Mouse (Mus musculus) right cerebral cortex, postnatal 36 days (tissue): ENCODE results near the gene Gm20479.

Experiments used
- DNase-seq, 2 experiments: peaks; one replicate each; pipeline ENCODE4 v3.0.0; 2022; ENCODE audit warnings: low spot score in 2 of 2, mixed read lengths in 1 of 2

Gm20479 gene

DNA sequence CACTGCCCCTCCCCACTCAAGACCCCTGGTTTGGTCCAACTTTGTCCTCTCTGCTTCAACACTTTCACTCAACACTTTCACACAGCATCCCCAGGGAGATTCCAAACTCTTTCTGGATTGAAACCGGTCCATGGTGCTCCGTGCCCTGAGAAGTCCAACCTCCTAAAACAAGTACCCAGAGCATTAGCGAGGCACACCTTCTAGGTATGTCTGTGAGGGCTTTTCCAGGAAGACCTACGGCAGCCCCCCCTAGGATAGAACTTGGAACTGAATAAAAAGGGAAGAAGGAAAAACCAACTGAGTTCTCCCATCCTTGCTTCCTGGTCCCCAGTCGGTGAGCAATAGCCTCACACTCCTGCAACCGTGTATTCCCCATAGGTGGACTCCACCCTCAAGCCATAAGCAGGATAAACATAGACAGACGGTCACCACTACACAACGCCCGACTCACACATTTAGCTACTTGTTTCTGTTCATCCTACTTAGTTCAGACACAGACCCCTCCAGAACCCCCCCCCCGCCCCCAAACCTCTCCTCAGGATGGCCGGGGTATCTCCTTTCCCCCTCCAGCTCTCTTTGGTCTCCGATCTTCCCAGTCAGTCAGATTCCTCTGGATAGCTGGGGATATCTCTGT lies 45.5 kb downstream of the Gm20479 start:
- DNase-seq, result no peak

DNA sequence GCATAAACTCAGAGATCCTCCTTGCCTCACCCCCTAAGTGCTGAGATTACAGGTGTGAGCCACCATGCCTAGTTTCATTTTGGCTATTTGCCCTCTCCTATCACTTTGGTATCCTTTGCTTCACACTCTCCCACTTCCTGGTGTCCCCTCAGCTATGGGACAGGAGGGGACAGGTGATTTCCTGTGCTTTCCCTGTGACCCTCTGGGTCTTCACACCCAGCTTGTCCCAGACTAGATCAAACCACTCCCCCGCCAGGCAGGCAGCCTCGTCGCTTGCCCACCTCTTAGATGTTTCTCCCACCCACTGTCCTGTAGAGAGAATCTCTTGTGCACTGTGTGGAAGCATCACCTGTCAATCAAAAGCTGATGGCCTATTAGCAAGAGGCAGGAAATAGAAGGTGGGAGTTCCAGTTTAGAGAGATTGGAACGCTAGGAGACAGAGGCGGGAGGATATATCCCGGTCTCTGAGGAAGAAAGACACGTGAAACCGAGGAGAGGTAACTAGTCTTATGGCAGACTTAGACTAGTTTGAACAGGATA lies 46.2 kb downstream of the Gm20479 start:
- no peak for DNase-seq

DNA sequence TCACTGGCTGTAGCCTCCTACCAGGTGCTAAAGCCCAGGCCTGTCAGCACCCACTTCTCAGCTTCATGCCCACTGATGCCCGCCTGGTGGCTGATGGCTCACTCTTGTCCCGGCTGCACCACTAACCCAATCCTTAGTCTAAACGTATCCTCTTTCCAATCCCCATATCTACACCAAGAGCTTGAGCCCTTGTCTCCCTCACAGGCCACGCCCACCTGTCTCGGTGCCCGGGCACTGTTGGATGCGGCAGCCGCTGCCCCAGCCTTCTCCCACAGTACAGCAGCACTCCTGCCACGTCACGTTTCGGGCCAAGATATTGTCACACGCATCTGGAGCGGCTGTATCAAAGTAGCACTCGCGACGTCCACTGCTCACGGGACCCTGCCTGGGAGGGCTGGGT lies 46.9 kb downstream of the Gm20479 start:
- DNase-seq, result no peak

DNA sequence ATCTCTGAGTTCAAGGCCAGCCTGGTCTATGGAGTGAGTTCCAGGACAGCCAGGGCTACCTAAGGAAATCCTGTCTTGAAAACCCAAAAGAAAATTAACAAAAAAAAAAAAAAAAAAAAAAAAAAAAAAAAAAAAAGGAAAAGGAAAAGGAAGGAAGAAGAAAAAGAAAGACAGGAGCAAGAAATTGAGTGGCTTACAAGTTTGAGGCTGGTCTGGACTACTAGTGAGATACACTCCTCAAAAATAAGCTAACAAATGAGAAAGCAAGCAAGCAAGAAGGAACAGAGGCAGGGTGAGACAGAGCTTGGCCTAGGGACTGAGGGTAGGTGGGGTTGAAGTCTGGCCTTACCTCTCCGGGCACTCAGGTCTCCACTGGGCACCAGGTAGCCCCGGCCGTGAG lies 47.4 kb downstream of the Gm20479 start:
- DNase-seq, result no peak

DNA sequence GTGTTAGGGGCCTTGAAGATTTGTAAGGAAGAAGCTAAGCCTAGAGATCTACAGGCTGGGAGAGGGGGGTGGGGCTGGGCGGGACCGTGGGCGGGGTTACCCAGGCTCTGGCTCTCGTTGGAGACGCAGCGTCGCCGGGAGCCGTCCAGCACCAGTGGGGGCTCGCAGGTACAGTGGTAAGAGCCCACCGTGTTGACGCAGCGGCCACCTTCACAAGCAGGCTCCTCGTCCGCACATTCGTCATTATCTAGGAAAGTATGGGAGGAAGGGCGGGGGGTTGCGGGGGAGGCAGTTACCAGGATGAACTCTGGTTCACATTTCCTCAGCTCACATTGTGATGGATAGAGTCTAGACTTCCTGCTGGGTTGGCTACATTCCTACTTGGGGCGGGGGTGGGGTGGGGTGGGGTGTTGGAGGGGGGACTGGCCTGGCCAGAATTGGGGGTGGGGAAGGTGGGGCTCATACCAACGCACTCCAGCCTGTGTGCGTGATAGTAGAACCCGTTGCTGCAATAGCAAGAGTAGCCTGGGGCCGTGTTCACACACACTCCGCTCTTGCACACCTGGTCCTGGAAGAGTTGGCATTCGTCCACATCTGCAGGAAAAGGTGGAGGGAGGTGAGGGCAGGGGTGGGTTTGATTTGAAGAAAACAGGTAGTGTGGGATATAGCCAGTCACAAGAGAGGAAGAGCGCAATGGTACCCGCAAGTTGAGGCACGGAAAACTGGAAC lies 48.2 kb downstream of the Gm20479 start:
- no peak for DNase-seq

DNA sequence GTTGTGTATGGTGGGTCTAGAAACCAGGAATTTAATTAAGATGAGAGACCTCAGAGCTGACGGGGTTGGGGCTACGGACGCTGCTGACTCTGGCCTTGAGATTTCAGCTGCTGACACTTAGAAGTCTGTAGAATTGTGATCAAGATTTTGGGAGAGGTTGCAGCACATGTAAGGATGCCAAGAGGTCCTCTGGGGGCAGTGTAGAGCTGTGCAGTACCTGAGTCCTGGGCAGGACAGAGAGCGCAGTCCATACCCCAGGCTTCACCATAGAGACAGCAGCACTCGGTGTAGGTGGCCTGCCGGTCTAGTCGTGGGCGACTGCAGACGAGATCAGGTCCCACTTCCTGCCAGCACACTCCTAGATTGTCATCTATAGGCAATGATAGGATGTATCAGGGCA lies 49.7 kb downstream of the Gm20479 start:
- DNase-seq, result no peak

DNA sequence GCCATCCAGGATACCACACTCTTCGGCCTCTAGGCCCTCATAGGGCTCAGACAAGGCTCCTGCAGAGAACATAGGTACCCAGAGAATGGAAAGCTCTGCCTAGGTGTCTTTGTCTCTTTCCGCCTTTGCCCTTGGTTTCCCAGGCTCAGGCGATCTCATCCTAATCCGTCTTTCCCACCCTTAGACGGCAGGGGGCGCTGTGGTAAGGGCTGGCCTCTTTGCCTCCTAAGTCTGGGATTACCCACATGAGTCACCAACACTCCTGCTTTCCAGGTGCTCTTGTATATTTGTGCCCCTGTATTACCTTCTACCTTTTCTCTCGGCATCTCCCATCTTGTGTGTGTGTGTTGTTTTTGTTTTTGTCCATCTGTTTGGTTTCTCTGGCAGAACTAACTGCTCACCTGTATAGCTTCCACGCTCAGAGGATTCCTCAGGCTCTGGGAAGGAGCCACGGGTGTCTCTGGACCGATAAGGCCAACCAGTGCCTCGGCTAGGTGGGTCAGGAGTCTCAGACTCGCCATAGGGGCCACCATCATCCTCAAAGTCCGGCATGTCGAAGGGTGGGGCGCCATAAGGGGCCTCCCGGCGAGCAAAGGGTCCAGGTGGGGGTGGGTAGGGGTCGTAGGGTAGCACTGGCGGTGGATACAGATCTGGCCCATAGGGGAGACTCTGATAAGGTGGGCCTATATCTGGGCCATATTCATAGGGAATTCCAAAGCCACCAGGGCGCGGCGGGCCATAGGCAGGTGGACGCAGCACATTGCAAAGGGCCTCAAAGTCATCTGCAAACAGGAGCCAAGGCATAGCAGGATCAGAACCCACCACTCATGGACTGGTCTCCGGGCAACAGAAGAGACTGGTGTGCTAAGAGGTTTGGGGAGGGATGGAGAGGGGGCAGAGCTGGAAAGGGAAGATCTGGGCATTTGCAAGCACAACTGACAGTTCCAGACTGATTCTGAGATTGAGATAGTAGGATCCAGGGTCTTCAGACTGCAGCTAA lies 50.8 kb downstream of the Gm20479 start:
- no peak for DNase-seq

DNA sequence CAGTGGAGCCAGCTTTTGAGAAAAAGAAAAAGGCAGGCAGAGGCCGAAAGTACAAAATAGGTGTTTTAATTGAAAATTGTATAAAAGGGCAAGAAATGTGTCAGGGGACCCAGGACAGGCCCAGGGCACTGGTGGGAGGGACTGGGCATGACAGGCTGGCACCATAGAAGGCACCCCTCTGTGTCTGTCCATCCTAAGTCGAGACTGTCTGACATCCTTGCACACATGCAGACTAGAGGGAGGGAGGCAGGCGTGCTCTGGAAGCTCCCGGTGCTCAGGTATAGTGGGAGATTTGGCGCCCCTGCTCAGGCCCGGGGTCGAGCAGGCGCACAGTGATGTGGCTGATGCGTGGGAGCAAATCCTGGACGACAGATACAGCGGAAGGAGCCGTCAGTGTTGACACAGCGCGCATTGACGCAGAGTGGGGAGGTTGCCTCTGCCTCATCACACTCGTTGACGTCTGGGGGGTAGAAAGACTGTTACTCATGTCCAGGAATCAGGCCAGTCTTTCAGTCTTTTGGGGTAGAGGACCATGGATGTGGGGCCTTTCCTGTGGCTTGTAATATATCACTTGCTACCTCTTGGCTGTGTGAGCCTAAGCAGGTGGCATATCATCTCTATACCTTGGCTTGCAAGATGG lies 52.0 kb downstream of the Gm20479 start:
- no peak for DNase-seq
